Mouse (Mus musculus) forebrain, embryonic 15.5 days (tissue): ENCODE measurements at regions not wholly inside any gene's neighbourhood (a gene's known extent, or its start where the extent isn't known, plus 50 kb on each side); places are given as distances from the start of the nearest gene placed in this dataset.
A peak's percentile ranks its signal among the peaks of the same experiment; 100 is the strongest.

Source experiments
- ATAC-seq: fragments of 200-750 bp; cut with Nextera tagmentation; replicated peaks from 2 replicates; pipeline ENCODE4 v1.8.0; 2017; ENCODE audit warnings: mild to moderate bottlenecking, moderate TSS enrichment, moderate library complexity
- H3K27ac ChIP-seq: fragments of 300-500 bp; sonication (generic); replicated peaks from 2 replicates; pipeline ENCODE4 v1.5.1; 2015; ENCODE audit warnings: mild to moderate bottlenecking, inconsistent platforms
- H3K27me3 ChIP-seq: fragments of 300-500 bp; sonication (generic); 2 replicates; pipeline ENCODE4 v1.6.1; 2015; ENCODE audit warnings: inconsistent platforms
- H3K36me3 ChIP-seq: fragments of 300-500 bp; sonication (generic); 2 replicates; pipeline ENCODE4 v1.6.1; 2015; ENCODE audit warnings: mild to moderate bottlenecking, inconsistent platforms
- H3K4me1 ChIP-seq: fragments of 300-500 bp; sonication (generic); 2 replicates; pipeline ENCODE4 v1.6.1; 2015; ENCODE audit warnings: inconsistent platforms
- H3K4me2 ChIP-seq: fragments of 300-500 bp; sonication (generic); replicated peaks from 2 replicates; pipeline ENCODE4 v1.6.1; 2015; ENCODE audit warnings: mild to moderate bottlenecking, inconsistent platforms
- H3K4me3 ChIP-seq: fragments of 300-500 bp; sonication (generic); 2 replicates; pipeline ENCODE4 v1.5.1; 2015; ENCODE audit warnings: mild to moderate bottlenecking, inconsistent platforms
- H3K9ac ChIP-seq: fragments of 300-500 bp; sonication (generic); replicated peaks from 2 replicates; pipeline ENCODE4 v1.6.1; 2015; ENCODE audit warnings: mild to moderate bottlenecking, inconsistent platforms
- H3K9me3 ChIP-seq: fragments of 300-500 bp; sonication (generic); 2 replicates; pipeline ENCODE4 v1.6.1; 2016; ENCODE audit warnings: inconsistent platforms
- WGBS: fragments of 180-500 bp; shearing (Covaris S2); methylation state at CpG from one replicate; pipeline ENCODE4 v1.1.7; 2015; ENCODE audit warnings: mixed read lengths; 5-methylcytosine and 5-hydroxymethylcytosine counted together

- Histone ChIP-seq H3K9ac (no peak overlapping the region), H3K4me1 (no peaks in the 10 kb centered on the region), H3K4me2 (no peak overlapping the region), H3K27me3 (no peaks in the 10 kb centered on the region), H3K9me3 (no peaks in the 10 kb centered on the region), H3K4me3 (no peak overlapping the region), H3K27ac (no peak overlapping the region), H3K36me3 (no peaks in the 10 kb centered on the region)
- WGBS = 55% methylated on average over 8 of the region's 8 CpGs
- no peak for ATAC-seq
Observed at GRCm38 (mm10) chr1:186457098-186457497, 248.7 kb downstream of the Tgfb2 start.

GRCm38 (mm10) chr1:186456131-186456530, 249.7 kb downstream of the Tgfb2 start:
- no peaks in the 10 kb centered on the region for H3K9me3 ChIP-seq
- H3K4me2 ChIP-seq = no peak overlapping the region
- H3K27me3 ChIP-seq = no peaks in the 10 kb centered on the region
- 97% methylated on average over 3 of the region's 3 CpGs for WGBS
- no peak overlapping the region for H3K4me3 ChIP-seq
- H3K4me1 ChIP-seq = no peaks in the 10 kb centered on the region
- H3K27ac ChIP-seq = no peak overlapping the region
- H3K36me3 ChIP-seq = no peaks in the 10 kb centered on the region
- ATAC-seq = no peak
- no peak overlapping the region for H3K9ac ChIP-seq

- 85% methylated on average over 7 of the region's 7 CpGs for WGBS
- Histone ChIP-seq H3K4me3 (no peak overlapping the region), H3K27ac (no peak overlapping the region), H3K4me1 (no peaks in the 10 kb centered on the region), H3K9me3 (no peaks in the 10 kb centered on the region), H3K4me2 (no peak overlapping the region), H3K36me3 (no peaks in the 10 kb centered on the region), H3K27me3 (no peaks in the 10 kb centered on the region), H3K9ac (no peak overlapping the region)
- no peak for ATAC-seq
Observed at GRCm38 (mm10) chr1:186455177-186455660, 250.6 kb downstream of the Tgfb2 start.

GRCm38 (mm10) chr1:186454393-186455085, 251.2 kb downstream of the Tgfb2 start:
- no peak overlapping the region for H3K4me3 ChIP-seq
- WGBS = 49% methylated on average over 4 of the region's 4 CpGs
- no peak overlapping the region for H3K9ac ChIP-seq
- no peaks in the 10 kb centered on the region for H3K27me3 ChIP-seq
- H3K4me2 ChIP-seq = no peak overlapping the region
- H3K27ac ChIP-seq = no peak overlapping the region
- no peaks in the 10 kb centered on the region for H3K9me3 ChIP-seq
- no peaks in the 10 kb centered on the region for H3K36me3 ChIP-seq
- ATAC-seq = no peak
- no peaks in the 10 kb centered on the region for H3K4me1 ChIP-seq

GRCm38 (mm10) chr1:186448841-186449650, 256.7 kb downstream of the Tgfb2 start:
- WGBS = 51% methylated on average over 16 of the region's 16 CpGs
- H3K36me3 ChIP-seq = no peaks in the 10 kb centered on the region

GRCm38 (mm10) chr1:186447521-186447920, 258.3 kb downstream of the Tgfb2 start:
- 78% methylated on average over 1 of the region's 1 CpGs for WGBS

More at GRCm38 (mm10) chr1:186448841-186449650, 256.7 kb downstream of the Tgfb2 start:
- ATAC-seq = peak; percentile 67
- H3K9ac ChIP-seq = no peak overlapping the region
- H3K9me3 ChIP-seq = no peaks in the 10 kb centered on the region
- H3K4me3 ChIP-seq = no peak overlapping the region
- no peaks in the 10 kb centered on the region for H3K27me3 ChIP-seq
- no peak overlapping the region for H3K4me2 ChIP-seq
- H3K4me1 ChIP-seq = peaks cover 9% of the 10 kb centered on the region
- no peak overlapping the region for H3K27ac ChIP-seq

GRCm38 (mm10) chr1:186444701-186445131, 261.1 kb downstream of the Tgfb2 start:
- peaks cover 9% of the 10 kb centered on the region for H3K4me1 ChIP-seq
- H3K27me3 ChIP-seq = no peaks in the 10 kb centered on the region
- H3K27ac ChIP-seq = no peak overlapping the region
- WGBS = 55% methylated on average over 5 of the region's 5 CpGs
- H3K9ac ChIP-seq = no peak overlapping the region
- no peak overlapping the region for H3K4me3 ChIP-seq
- no peaks in the 10 kb centered on the region for H3K9me3 ChIP-seq
- no peak for ATAC-seq
- no peaks in the 10 kb centered on the region for H3K36me3 ChIP-seq
- no peak overlapping the region for H3K4me2 ChIP-seq

More at GRCm38 (mm10) chr1:186447521-186447920, 258.3 kb downstream of the Tgfb2 start:
- no peaks in the 10 kb centered on the region for H3K27me3 ChIP-seq
- H3K4me1 ChIP-seq = peaks cover 9% of the 10 kb centered on the region
- H3K9me3 ChIP-seq = no peaks in the 10 kb centered on the region
- no peak for ATAC-seq
- no peak overlapping the region for H3K9ac ChIP-seq
- no peak overlapping the region for H3K27ac ChIP-seq
- H3K4me3 ChIP-seq = no peak overlapping the region
- no peaks in the 10 kb centered on the region for H3K36me3 ChIP-seq
- H3K4me2 ChIP-seq = no peak overlapping the region

- ATAC-seq = no peak
- no peaks in the 10 kb centered on the region for H3K27me3 ChIP-seq
- WGBS = 58% methylated on average over 1 of the region's 1 CpGs
- H3K4me2 ChIP-seq = no peak overlapping the region
- no peak overlapping the region for H3K9ac ChIP-seq
- H3K9me3 ChIP-seq = no peaks in the 10 kb centered on the region
- no peaks in the 10 kb centered on the region for H3K36me3 ChIP-seq
- no peaks in the 10 kb centered on the region for H3K4me1 ChIP-seq
- H3K4me3 ChIP-seq = no peak overlapping the region
- no peak overlapping the region for H3K27ac ChIP-seq
Observed at GRCm38 (mm10) chr1:186442160-186442559, 263.6 kb downstream of the Tgfb2 start.

- H3K9me3 ChIP-seq = no peaks in the 10 kb centered on the region
- peak overlapping the region; percentile 65; the same call in 1 of the 2 replicates for H3K27ac ChIP-seq
- H3K36me3 ChIP-seq = no peaks in the 10 kb centered on the region
- no peak overlapping the region for H3K9ac ChIP-seq
- ATAC-seq = peak; percentile 63
- peaks cover 28% of the 10 kb centered on the region for H3K4me1 ChIP-seq
- no peak overlapping the region for H3K4me3 ChIP-seq
- H3K27me3 ChIP-seq = no peaks in the 10 kb centered on the region
- WGBS = 13% methylated on average over 12 of the region's 12 CpGs
- no peak overlapping the region for H3K4me2 ChIP-seq
Observed at GRCm38 (mm10) chr1:186435336-186435972, 270.3 kb downstream of the Tgfb2 start.

GRCm38 (mm10) chr1:186434782-186435181, 271.0 kb downstream of the Tgfb2 start:
- H3K4me2 ChIP-seq = 0 out of 2 replicates have a peak overlapping the region, but pooled peaks have one; percentile 5
- H3K4me1 ChIP-seq = peaks cover 28% of the 10 kb centered on the region
- no peak overlapping the region for H3K9ac ChIP-seq
- H3K27me3 ChIP-seq = no peaks in the 10 kb centered on the region
- H3K36me3 ChIP-seq = no peaks in the 10 kb centered on the region
- peak; percentile 5; the same call in 1 of the 2 replicates for ATAC-seq
- WGBS = 48% methylated on average over 9 of the region's 9 CpGs
- H3K9me3 ChIP-seq = no peaks in the 10 kb centered on the region
- no peak overlapping the region for H3K4me3 ChIP-seq
- H3K27ac ChIP-seq = peak overlapping the region; percentile 65; the same call in 1 of the 2 replicates

- Histone ChIP-seq H3K9ac (no peak overlapping the region), H3K9me3 (no peaks in the 10 kb centered on the region), H3K4me2 (no peak overlapping the region), H3K36me3 (no peaks in the 10 kb centered on the region), H3K27me3 (no peaks in the 10 kb centered on the region), H3K4me1 (peaks cover 28% of the 10 kb centered on the region), H3K27ac (peak overlapping the region; percentile 65), H3K4me3 (no peak overlapping the region)
- ATAC-seq = no peak
- WGBS = 22% methylated on average over 2 of the region's 2 CpGs
Observed at GRCm38 (mm10) chr1:186434007-186434406, 271.8 kb downstream of the Tgfb2 start.

- H3K4me3 ChIP-seq = no peak overlapping the region
- H3K9me3 ChIP-seq = no peaks in the 10 kb centered on the region
- 27% methylated on average over 7 of the region's 7 CpGs for WGBS
- peaks cover 28% of the 10 kb centered on the region for H3K4me1 ChIP-seq
- H3K4me2 ChIP-seq = no peak overlapping the region
- H3K9ac ChIP-seq = no peak overlapping the region
- H3K36me3 ChIP-seq = no peaks in the 10 kb centered on the region
- peak overlapping the region; percentile 65 for H3K27ac ChIP-seq
- no peaks in the 10 kb centered on the region for H3K27me3 ChIP-seq
- ATAC-seq = peak; percentile 82
Observed at GRCm38 (mm10) chr1:186433169-186433665, 272.6 kb downstream of the Tgfb2 start.
